Mouse (Mus musculus) CH12.LX (cell line): ENCODE results near the gene Hist1h4a. TPM values are rescaled to one million over a fixed set of nuclear protein-coding genes. Genes with fewer than 3 reads are reported as not detected.

Experiments
- DNase-seq: peaks from one replicate; pipeline ENCODE4 v3.0.0-alpha.2; 2013; ENCODE audit errors: extremely low read depth
- H3K27ac ChIP-seq: 2 replicates; pipeline ENCODE4 v1.5.1; 2012; ENCODE audit warnings: low read depth, mild to moderate bottlenecking, control low read depth, moderate library complexity; ENCODE audit not compliant: insufficient read depth
- H3K27me3 ChIP-seq: replicated peaks from 2 replicates; pipeline ENCODE3; 2012; ENCODE audit warnings: inconsistent platforms
- H3K36me3 ChIP-seq, 2 experiments: replicated peaks in 1 of 2; 2 replicates each; pipeline versions ENCODE3 to v1.6.1; 2012; ENCODE audit warnings: inconsistent platforms in 1 of 2, low read length in 1 of 2, mild to moderate bottlenecking in 1 of 2, mixed read lengths in 1 of 2, moderate library complexity in 1 of 2; ENCODE audit not compliant: control insufficient read depth in 1 of 2, insufficient read depth in 1 of 2
- H3K4me1 ChIP-seq, 2 experiments: 2 replicates each; pipeline ENCODE4 v1.6.1; 2012; ENCODE audit warnings: inconsistent platforms in 1 of 2, moderate library complexity in 1 of 2; ENCODE audit not compliant: insufficient read depth in 2 of 2, control insufficient read depth in 1 of 2
- H3K4me2 ChIP-seq: 2 replicates; pipeline ENCODE4 v1.6.1; 2012; ENCODE audit warnings: low read depth, mild to moderate bottlenecking, control low read depth; ENCODE audit not compliant: poor library complexity, insufficient read depth, severe bottlenecking
- H3K4me3 ChIP-seq, 3 experiments: fragments of 150-350 bp in 1 of 3; sonication (generic) in 1 of 3; replicated peaks in 1 of 3; 2 replicates each; pipeline versions ENCODE3 to v1.5.1; 2011 to 2012; ENCODE audit warnings: low read depth in 2 of 3, low read length in 2 of 3, mild to moderate bottlenecking in 2 of 3, moderate library complexity in 2 of 3, control low read depth in 1 of 3, improper control_type of control experiment in 1 of 3, inconsistent platforms in 1 of 3, mixed read lengths in 1 of 3; ENCODE audit not compliant: poor library complexity in 1 of 3
- H3K79me2 ChIP-seq: replicated peaks from 2 replicates; pipeline ENCODE4 v1.6.1; 2012; ENCODE audit warnings: mild to moderate bottlenecking, moderate library complexity; ENCODE audit not compliant: control insufficient read depth, poor library complexity, insufficient read depth, severe bottlenecking; ENCODE audit errors: extremely low read depth
- H3K9ac ChIP-seq: 2 replicates; pipeline ENCODE4 v1.6.1; 2012; ENCODE audit warnings: low read depth, mild to moderate bottlenecking, control low read depth, moderate library complexity; ENCODE audit not compliant: insufficient read depth
- H3K9me3 ChIP-seq: replicated peaks from 2 replicates; pipeline ENCODE3; 2012; ENCODE audit warnings: low read length, inconsistent platforms, mixed read lengths
- BHLHE40 ChIP-seq: IDR thresholded peaks from 2 replicates; pipeline ENCODE4 v1.6.1; 2011; ENCODE audit warnings: mild to moderate bottlenecking, low read depth, low read length, improper control_type of control experiment
- CHD1 ChIP-seq: IDR thresholded peaks from 2 replicates; pipeline ENCODE4 v1.6.1; 2012; ENCODE audit warnings: low read depth, low read length, improper control_type of control experiment, inconsistent platforms
- CTCF ChIP-seq, 2 experiments: IDR thresholded peaks in 1 of 2; conservative IDR thresholded peaks in 1 of 2; 2 replicates each; pipeline ENCODE4 v1.5.1; 2011 to 2012; ENCODE audit warnings: low read depth in 2 of 2, low read length in 2 of 2, improper control_type of control experiment in 1 of 2, inconsistent platforms in 1 of 2, mild to moderate bottlenecking in 1 of 2, moderate library complexity in 1 of 2
- E2F4 ChIP-seq: IDR thresholded peaks from 2 replicates; pipeline ENCODE4 v1.6.1; 2011; ENCODE audit warnings: low read depth, low read length, improper control_type of control experiment; ENCODE audit not compliant: insufficient replicate concordance
- ELF1 ChIP-seq: IDR thresholded peaks from 2 replicates; pipeline ENCODE4 v1.6.1; 2014; ENCODE audit warnings: low read depth, mild to moderate bottlenecking, inconsistent platforms, low read length, improper control_type of control experiment
- JUN ChIP-seq: IDR thresholded peaks from 2 replicates; pipeline ENCODE4 v1.6.1; 2011; ENCODE audit warnings: low read depth, mild to moderate bottlenecking, low read length, improper control_type of control experiment, moderate library complexity; ENCODE audit not compliant: insufficient read depth
- JUND ChIP-seq: conservative IDR thresholded peaks from 2 replicates; pipeline ENCODE4 v1.6.1; 2011; ENCODE audit warnings: low read depth, low read length, improper control_type of control experiment
- KAT2A ChIP-seq: IDR thresholded peaks from 2 replicates; pipeline ENCODE4 v1.6.1; 2012; ENCODE audit warnings: low read length, improper control_type of control experiment, inconsistent platforms; ENCODE audit not compliant: insufficient replicate concordance
- MAFK ChIP-seq: IDR thresholded peaks from 2 replicates; pipeline ENCODE4 v1.6.1; 2011; ENCODE audit warnings: low read length, improper control_type of control experiment; ENCODE audit not compliant: insufficient replicate concordance
- MAZ ChIP-seq: IDR thresholded peaks from 2 replicates; pipeline ENCODE4 v1.6.1; 2012; ENCODE audit warnings: low read depth, mild to moderate bottlenecking, inconsistent platforms, low read length, improper control_type of control experiment, moderate library complexity
- MEF2A ChIP-seq: IDR thresholded peaks from 2 replicates; pipeline ENCODE4 v1.6.1; 2014; ENCODE audit warnings: low read depth, mild to moderate bottlenecking, inconsistent platforms, low read length, improper control_type of control experiment, borderline replicate concordance
- MXI1 ChIP-seq: IDR thresholded peaks from 2 replicates; pipeline ENCODE4 v1.6.1; 2011; ENCODE audit warnings: mild to moderate bottlenecking, low read depth, low read length, improper control_type of control experiment
- MYC ChIP-seq: IDR thresholded peaks from 2 replicates; pipeline ENCODE4 v1.6.1; 2011; ENCODE audit warnings: low read depth, mild to moderate bottlenecking, improper control_type of control experiment, low read length
- NELFE ChIP-seq: IDR thresholded peaks from 2 replicates; pipeline ENCODE4 v1.6.1; 2011; ENCODE audit warnings: low read depth, low read length, improper control_type of control experiment
- PAX5 ChIP-seq: IDR thresholded peaks from 2 replicates; pipeline ENCODE4 v1.6.1; 2012; ENCODE audit warnings: low read length, inconsistent platforms, mixed read lengths
- POLR2A ChIP-seq: IDR thresholded peaks from 2 replicates; pipeline ENCODE4 v1.6.1; 2011; ENCODE audit warnings: low read depth, mild to moderate bottlenecking, improper control_type of control experiment, low read length
- POLR2AphosphoS2 ChIP-seq: IDR thresholded peaks from 2 replicates; pipeline ENCODE4 v1.6.1; 2011; ENCODE audit warnings: low read depth, low read length, improper control_type of control experiment
- RAD21 ChIP-seq: IDR thresholded peaks from 2 replicates; pipeline ENCODE4 v1.6.1; 2011; ENCODE audit warnings: low read depth, mild to moderate bottlenecking, low read length, improper control_type of control experiment, moderate library complexity
- RCOR1 ChIP-seq: conservative IDR thresholded peaks from 2 replicates; pipeline ENCODE4 v1.6.1; 2012; ENCODE audit warnings: low read depth, mild to moderate bottlenecking, inconsistent platforms, low read length, improper control_type of control experiment
- SMC3 ChIP-seq: IDR thresholded peaks from 2 replicates; pipeline ENCODE4 v1.6.1; 2011; ENCODE audit warnings: low read depth, low read length, improper control_type of control experiment
- TCF12 ChIP-seq: IDR thresholded peaks from 2 replicates; pipeline ENCODE4 v1.6.1; 2014; ENCODE audit warnings: low read depth, mild to moderate bottlenecking, inconsistent platforms, low read length, improper control_type of control experiment
- UBTF ChIP-seq: IDR thresholded peaks from 2 replicates; pipeline ENCODE4 v1.6.1; 2012; ENCODE audit warnings: low read depth, mild to moderate bottlenecking, inconsistent platforms, low read length, improper control_type of control experiment, moderate library complexity
- ZC3H11A ChIP-seq: IDR thresholded peaks from 2 replicates; pipeline ENCODE4 v1.6.1; 2012; ENCODE audit warnings: low read depth, mild to moderate bottlenecking, inconsistent platforms, low read length, improper control_type of control experiment
- ZMIZ1 ChIP-seq: IDR thresholded peaks from 2 replicates; pipeline ENCODE4 v1.6.1; 2012; ENCODE audit warnings: low read depth, mild to moderate bottlenecking, inconsistent platforms, low read length, improper control_type of control experiment
- ZNF384 ChIP-seq: IDR thresholded peaks from 2 replicates; pipeline ENCODE4 v1.6.1; 2012; ENCODE audit warnings: low read depth, low read length, improper control_type of control experiment, inconsistent platforms
- dilution Hi-C: fragments of 300-500 bp; cut with MboI; formaldehyde crosslinking; loops from 2 replicates; pipeline ENCODE4 v1.14.3; 2020; ENCODE audit warnings: low sequenced_read_pairs; ENCODE audit not compliant: extremely low pct_unique_long_range_greater_than_20kb, extremely low pct_ligation_motif_present
- in situ Hi-C: fragments of 300-500 bp; cut with MboI; formaldehyde crosslinking; loops from 3 replicates; pipeline ENCODE4 v1.14.3; 2019; ENCODE audit warnings: low sequenced_read_pairs, low pct_ligation_motif_present, low pct_unique_long_range_greater_than_20kb, mixed read lengths
- polyA plus RNA-seq: library from polyadenylated mRNA; unstranded; fragments of >175 nt; gene quantifications from 2 replicates; pipeline ENCODE4 v1.2.1, GENCODE M21; 2012; ENCODE audit warnings: low read depth; ENCODE audit not compliant: insufficient read length
- total RNA-seq, 2 experiments: library from RNA; depleted of rRNA; stranded (reverse); fragments of 300-350 nt in 1 of 2; fragments of >200 nt in 1 of 2; gene quantifications; 2 replicates each; pipeline ENCODE4 v1.2.3; 2012 to 2014

Gene Hist1h4a
- total and polyA plus RNA-seq, 3 experiments = 4.4 to 1,215 (median 18.4) TPM

DNA sequence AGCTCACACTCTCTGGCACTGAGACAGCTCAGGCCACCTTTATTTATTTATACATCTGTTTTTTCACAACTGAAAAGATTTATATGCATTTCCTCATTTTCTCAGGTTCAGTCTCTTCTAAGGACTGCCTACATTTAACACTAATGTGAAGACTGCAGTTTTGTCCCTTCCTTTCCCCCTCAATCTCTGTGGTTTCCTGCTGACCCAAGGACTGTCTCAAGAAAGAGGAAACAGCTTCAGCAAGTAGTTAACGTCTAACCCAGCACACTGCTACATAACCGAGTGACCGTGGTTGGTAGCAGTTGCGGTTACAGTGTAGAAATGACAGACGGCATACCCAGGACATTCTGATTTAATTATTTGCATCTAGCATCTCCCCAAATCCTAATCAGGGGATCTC, 38.4 kb upstream of the Hist1h4a start:
- Histone ChIP-seq H3K4me3 (no peak overlapping the region), H3K36me3 (no peaks in the 10 kb centered on the region), H3K4me2 (no peak overlapping the region; the same call in 1 of the 2 replicates), H3K27ac (no peak overlapping the region), H3K4me1 (peaks cover 5 to 15% of the 10 kb centered on the region in 2 experiments; a peak in 3 of 4 replicates), H3K9ac (no peak overlapping the region), H3K79me2 (no peaks in the 10 kb centered on the region), H3K9me3 (no peaks in the 10 kb centered on the region), H3K27me3 (no peaks in the 10 kb centered on the region)
- in situ Hi-C loops = no loop called here
- DNase-seq = peak; percentile 35
- dilution Hi-C loops = no loop called here
- no peak for TF ChIP-seq NELFE
- TF ChIP-seq JUN = no peak
- TF ChIP-seq MAZ = no peak
- TF ChIP-seq ZC3H11A = no peak
- TF ChIP-seq MXI1 = no peak
- TF ChIP-seq SMC3 = no peak
- no peak for TF ChIP-seq KAT2A
- no peak for TF ChIP-seq POLR2AphosphoS2
- no peak for TF ChIP-seq E2F4
- no peak for TF ChIP-seq TCF12
- TF ChIP-seq BHLHE40 = no peak
- no peak for TF ChIP-seq UBTF

GRCm38 (mm10) chr13:23792520-23792919, 31.5 kb upstream of the Hist1h4a start:
- Histone ChIP-seq H3K4me2 (no peak overlapping the region), H3K9me3 (no peaks in the 10 kb centered on the region), H3K4me1 (no peaks in the 10 kb centered on the region), H3K27me3 (no peaks in the 10 kb centered on the region)
- in situ Hi-C loops = no loop called here
- no peak for TF ChIP-seq CHD1
- no peak for TF ChIP-seq ELF1
- TF ChIP-seq JUND = no peak
- peak; percentile 68 to 87 for TF ChIP-seq CTCF (conservative IDR thresholded peaks at IDR 0.05 in 1 of 2, IDR thresholded peaks at IDR 0.05 in 1 of 2; ENCODE audit: low read depth in 2 of 2, low read length in 2 of 2)
- no peak for TF ChIP-seq RCOR1
- TF ChIP-seq MYC = peak; percentile 53; the same call in 1 of the 2 replicates
- TF ChIP-seq PAX5 = no peak
- TF ChIP-seq MEF2A = no peak
- TF ChIP-seq POLR2A = no peak
- no peak for TF ChIP-seq MAFK
- TF ChIP-seq SMC3 = peak; percentile 63
- TF ChIP-seq ZNF384 = no peak
- no peak for TF ChIP-seq ZMIZ1
- peak; percentile 93 for TF ChIP-seq RAD21
- TF ChIP-seq, all 38 proteins: peak for 4
- peak; percentile 63 for DNase-seq
- Histone ChIP-seq H3K36me3 (no peaks in the 10 kb centered on the region), H3K9ac (no peak overlapping the region), H3K79me2 (no peaks in the 10 kb centered on the region), H3K4me3 (no peak overlapping the region), H3K27ac (no peak overlapping the region)
- dilution Hi-C loops = no loop called here
